Mouse (Mus musculus): ENCODE data around the gene Foxn2.

GRCm38 (mm10) chr17:88443186-88443585 is 2.7 kb downstream of the Foxn2 start:
- TF ChIP-seq EP300 (IDR thresholded peaks at IDR 0.05; ENCODE audit: low read depth), result no peak
- no peak for TF ChIP-seq CTCF (IDR thresholded peaks at IDR 0.05; ENCODE audit: low read depth)

Measured in liver, embryonic 14.5 days (tissue).